Mouse (Mus musculus) neural tube, embryonic 10.5 days (tissue): ENCODE data around the gene Rgs6.

Experiments used
- DNase-seq: peaks from one replicate; pipeline ENCODE4 v3.0.0-alpha.2; 2017; ENCODE audit warnings: low spot score; ENCODE audit errors: extremely low spot score

Gene Rgs6

DNA sequence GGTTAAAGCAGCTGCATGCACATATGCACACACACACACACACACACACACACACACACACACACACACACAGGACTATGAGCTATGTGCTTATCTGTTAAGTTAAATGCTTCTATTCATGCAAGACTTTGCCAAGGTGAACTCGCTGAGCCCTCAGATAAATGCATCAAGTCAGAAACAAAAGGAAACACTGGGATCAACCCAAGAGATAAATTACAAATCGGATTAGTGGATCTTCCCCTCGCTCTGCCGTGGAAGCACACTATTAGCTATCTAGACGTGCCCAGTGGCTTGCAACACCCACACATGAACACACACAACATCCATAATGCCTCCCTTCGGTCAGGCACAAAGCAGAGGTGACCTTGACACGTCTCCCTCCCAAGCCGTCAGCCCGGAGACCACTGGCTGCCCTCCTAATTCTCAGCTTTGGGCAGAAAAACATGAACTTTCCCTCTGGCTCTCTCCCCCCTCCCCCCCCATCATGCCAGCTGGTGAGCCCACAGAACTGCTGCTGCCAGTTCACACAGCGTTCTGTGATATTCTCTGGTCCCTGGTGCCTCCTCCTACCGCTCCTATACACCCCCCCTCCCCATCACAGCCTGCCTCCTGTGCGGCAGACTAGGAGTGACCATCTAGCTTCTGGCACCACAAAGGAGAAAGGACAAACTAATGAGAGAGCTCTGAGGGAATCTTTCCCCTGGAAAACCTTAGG lies 581.6 kb downstream of the Rgs6 start:
- DNase-seq = no peak

DNA sequence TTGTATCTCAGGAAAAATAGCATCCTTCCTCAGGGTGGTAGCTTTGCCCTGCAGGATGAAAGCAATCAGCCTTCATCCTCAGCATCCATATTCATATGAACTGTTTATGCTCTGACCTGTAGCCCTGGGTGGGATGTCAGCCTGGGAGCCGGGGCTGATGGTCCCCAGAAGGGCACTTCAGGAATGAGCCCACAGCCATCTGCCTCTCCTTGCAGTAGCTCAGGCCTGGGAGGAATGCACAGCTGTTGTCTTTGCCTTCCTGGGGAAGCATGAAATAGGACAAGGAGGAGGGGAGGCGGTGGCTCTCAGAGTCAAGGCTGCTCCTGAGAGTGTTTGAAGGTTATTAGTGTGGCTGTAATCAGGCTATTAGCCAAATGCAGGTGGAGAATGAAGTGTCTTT lies 590.7 kb downstream of the Rgs6 start:
- no peak for DNase-seq

DNA sequence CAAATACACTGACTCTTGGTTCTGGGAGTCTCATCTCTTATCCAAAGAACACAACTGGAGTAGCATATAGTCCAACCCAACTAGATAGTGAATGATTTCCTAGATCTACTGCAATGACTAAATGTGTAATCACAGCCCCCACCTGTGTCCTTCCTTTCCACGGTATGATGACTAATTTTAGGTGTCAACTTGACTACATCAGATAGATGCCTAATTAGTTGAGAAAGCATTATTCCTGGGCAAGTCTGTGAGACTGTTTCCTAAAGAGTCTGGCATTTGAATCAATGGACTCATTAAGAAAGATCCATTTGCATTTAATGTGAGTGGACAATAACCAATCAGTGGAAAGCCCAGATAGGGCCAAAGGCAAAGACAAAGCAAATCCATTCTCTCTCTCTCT lies 591.8 kb downstream of the Rgs6 start:
- no peak for DNase-seq

DNA sequence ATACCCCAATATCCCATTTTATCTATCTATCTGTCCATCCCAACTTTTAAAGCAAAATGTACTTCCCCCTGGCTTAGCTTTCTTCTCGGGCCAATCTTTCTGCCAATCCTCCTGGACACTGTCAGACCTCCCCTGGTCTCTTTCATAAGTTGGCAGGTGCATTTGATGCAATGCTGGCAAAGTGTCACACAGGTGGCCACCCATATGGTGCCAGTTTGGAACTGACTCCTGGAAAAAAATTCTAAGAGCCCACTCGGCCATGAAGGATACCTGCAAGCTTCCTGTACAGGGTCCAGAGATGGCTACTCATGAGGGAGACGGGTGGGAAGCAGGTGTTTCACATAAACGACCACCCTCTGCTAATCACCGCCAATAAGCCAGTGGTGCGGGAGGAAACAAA lies 592.5 kb downstream of the Rgs6 start:
- DNase-seq = no peak

DNA sequence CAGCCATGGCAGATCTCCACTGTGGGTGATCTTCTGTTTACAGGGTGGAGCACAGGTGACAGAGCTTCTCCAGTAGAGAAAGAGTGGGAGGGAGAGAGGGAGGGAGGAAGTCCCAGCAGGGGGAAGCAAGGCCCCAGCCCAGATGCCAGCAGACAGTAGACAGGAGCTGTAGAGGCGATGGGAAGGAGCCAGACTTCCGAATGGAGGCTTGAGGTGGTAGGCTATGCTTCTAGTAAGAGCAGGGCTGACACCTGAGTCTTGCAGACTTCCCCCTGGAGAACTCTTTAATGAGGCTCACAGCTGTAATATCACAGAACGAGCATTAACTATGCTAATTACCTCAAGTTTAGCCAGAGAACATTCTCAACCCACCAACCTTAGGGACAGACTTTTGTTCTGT lies 613.6 kb downstream of the Rgs6 start:
- no peak for DNase-seq

DNA sequence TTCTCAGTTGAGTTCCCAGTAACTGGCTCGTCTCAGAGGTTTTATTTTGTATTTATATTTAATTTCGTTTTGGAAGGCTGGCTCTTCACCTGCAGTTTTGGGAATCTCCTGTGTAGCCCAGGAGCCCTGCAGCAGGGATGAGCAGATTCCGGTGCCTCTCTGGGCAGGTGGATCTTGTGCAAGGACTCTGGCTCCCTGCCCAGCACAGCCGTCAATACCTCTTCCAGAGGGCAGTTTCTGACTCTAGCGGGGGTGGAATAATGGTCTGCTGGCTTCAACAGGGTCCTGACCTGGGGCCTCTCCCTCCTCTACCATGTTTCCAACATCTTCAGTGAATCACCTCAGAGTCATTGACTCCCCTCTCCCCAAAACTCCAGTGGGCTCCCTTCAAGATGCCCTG lies 616.3 kb downstream of the Rgs6 start:
- no peak for DNase-seq

DNA sequence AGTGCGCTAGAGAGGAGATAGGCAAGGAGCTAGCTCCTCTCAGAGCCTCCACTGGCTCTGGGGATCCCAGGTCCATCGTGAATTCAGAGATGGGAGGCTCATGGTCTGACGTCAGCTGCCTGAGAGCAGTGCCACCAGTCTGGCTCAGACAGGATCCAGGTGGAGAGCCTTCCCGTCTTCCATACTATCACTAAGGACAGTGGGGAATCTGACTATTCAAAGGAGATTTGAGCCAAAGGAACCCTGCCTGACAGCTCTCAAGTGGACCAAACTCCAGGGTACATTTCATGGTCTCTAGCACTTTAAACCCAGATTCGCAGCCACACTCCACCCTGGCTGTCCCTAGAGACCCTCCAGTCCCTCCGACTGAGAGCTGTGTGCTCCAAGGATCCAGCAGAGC lies 618.8 kb downstream of the Rgs6 start:
- no peak for DNase-seq

DNA sequence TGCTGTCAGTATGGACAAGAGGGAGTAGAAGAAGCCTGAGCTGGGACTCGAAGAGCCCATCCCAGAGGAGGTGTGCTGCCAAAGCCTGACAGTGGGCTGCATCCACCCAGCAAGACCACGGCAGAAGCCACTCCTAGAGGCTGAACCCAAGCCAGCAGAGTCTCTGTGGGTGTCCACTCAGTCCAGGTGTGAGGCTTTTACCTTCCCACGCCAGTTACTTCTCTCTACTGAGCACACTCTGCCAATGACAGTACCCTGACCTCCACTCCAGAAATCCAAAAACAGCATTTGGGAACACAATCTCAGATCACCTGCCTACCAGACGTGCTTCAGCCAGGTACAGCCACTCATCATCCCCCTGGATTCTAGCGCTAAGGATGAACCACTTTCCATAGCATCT lies 619.4 kb downstream of the Rgs6 start:
- no peak for DNase-seq

DNA sequence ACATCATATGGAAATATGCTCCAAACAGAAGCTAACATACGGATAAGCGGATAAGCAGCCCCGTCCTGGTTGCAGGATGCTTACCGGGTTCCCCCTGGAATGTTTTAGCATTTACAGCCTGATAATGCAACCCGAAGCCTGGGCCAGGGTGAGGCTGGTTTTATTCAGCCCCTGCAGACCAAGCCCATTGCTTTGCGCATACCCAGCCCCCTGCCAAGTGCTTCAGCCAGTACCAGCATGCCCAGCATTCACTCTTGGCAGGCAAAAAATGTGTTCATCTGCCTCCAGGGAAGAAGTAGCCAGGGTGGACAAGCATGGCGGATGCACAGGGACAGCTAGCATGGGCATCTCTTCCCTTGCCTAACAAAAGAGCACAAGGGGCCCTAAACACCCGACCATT lies 619.9 kb downstream of the Rgs6 start:
- no peak for DNase-seq

DNA sequence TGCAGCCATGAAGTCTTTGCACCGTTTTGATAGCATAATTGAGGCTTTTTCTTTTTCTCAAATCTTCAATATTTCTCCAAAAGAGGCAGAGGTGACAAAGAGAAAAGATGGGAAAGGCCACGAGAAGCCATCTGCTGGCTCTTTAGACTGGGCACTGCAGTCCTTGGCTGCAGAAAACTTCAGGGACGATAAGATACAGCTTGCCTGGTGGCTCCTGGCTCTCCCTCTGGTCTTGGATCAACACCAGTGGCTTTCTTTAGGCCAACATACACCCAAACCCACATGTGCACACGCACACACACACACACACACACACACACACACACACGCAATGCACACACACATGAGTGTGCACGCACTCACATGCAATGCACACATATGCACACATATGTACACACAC lies 620.7 kb downstream of the Rgs6 start:
- no peak for DNase-seq

DNA sequence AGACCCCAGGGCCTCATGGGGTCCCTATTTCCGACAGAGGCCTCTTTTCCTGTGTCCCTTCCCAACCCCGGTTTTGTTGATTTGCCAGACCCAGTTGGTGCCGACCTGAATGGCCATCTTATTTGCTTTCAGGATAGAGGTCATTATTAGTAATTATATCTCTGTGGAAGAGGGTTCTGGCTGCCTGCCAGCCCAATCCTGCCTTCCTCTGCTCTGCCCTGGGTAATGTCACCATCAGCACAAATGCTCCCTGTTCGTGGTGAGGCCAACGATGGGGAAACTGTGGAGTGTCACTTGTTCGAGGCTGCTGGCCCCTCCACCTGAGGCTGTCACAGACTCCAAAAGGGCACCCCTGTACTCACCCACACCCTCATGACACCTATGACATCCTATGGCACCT lies 621.4 kb downstream of the Rgs6 start:
- DNase-seq = no peak

DNA sequence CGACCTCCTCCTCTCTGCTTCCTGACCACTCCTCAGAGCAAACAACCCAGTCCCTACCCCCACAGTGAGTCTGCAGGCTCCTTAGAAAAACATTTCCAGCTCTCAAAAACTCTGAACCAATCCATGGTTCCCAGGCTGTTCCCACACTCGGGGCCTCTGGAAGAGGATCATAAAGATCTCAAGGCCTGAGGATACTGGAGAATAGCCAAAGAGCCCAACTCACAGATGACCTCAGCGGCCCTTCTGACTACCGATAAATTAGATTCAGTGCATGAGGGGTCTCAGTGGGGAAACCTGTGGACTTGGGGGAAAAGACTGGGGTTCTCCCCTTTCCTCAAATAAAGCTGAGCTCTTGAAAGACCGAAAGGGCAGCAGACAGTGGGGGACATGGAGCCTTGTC lies 622.2 kb downstream of the Rgs6 start:
- DNase-seq = no peak

DNA sequence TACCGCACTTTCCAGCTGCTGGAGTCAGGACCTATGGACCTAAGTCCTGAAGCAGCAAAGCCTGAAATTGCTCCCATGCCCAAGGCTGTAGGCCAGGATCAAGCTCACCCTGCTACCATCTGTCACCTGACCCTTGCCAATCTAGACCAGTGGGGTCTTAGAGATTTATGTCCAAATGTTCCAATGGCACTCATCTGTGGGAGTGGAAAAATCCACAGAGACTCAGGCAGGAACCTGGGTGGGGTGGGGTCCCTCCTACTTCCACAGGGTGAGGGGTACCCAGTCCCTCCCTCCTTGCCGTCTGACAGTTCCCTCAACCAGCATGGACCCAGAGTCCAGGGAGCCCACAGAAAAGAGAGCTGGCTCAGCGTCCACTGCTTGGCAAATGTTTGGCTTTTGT lies 622.6 kb downstream of the Rgs6 start:
- DNase-seq = no peak

DNA sequence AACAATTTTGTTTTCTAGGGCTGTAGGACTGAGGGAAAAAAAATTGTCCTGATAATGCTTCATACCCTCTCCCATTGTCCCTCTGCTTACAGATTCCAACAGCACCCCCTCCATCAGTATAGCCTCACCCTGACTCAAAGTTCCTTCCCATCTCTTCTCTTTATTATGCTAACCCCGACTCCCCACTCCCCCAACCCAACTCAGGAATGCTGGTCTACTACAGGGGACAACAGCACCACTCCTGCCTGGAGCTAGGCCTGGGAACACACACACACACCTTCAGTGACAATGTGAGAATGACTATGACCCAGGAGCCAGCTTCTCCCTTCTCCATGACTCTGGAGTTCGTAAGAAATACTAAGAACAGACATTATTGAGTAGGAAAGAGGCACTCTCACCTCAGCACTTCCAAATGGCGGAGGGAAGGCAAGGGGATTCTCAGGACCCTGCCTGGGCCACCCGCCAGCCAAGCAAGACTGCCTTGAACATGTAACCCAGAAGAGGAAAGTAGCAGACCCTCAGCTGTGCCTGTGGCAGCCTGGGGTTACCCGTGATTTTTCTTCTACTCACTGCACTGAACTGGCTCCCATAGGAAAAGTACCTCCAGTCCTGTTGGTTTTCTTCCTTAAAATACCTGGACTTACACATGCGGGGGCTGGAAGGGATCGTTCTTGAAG lies 623.2 kb downstream of the Rgs6 start:
- DNase-seq = no peak
